Mouse (Mus musculus) ovary, postnatal 10 days (tissue): ENCODE results near the gene Car9.
"Not testable (repeated sequence)": the region's sequence is repeated elsewhere in the genome, so short reads cannot be mapped to it uniquely, and the experiment has no call there.

ENCODE experiments used
- DNase-seq: peaks from one replicate; pipeline ENCODE4 v3.0.0; 2022; ENCODE audit warnings: low spot score

The Car9 gene

GRCm38 (mm10) chr4:43530081-43530501 is 23.3 kb downstream of the Car9 start:
- DNase-seq = no peak

GRCm38 (mm10) chr4:43530581-43530980 is 23.8 kb downstream of the Car9 start:
- DNase-seq = no peak

GRCm38 (mm10) chr4:43533270-43533669 is 26.5 kb downstream of the Car9 start:
- no peak for DNase-seq

- DNase-seq = no peak
These were observed 28.9 kb downstream of the Car9 start for GRCm38 (mm10) chr4:43535628-43536027.

- no peak for DNase-seq
These were observed 29.3 kb downstream of the Car9 start for GRCm38 (mm10) chr4:43536031-43536430.

- DNase-seq = no peak
These were observed 35.3 kb downstream of the Car9 start for GRCm38 (mm10) chr4:43542044-43542443.

GRCm38 (mm10) chr4:43546375-43547047 is 39.7 kb downstream of the Car9 start:
- no peak for DNase-seq

GRCm38 (mm10) chr4:43547160-43547559 is 40.4 kb downstream of the Car9 start:
- no peak for DNase-seq

- DNase-seq = no peak
These were observed 42.3 kb downstream of the Car9 start for GRCm38 (mm10) chr4:43549055-43549454.

- not testable (repeated sequence) for DNase-seq
These were observed 45.1 kb downstream of the Car9 start for GRCm38 (mm10) chr4:43551854-43552253.

GRCm38 (mm10) chr4:43552437-43552836 is 45.7 kb downstream of the Car9 start:
- DNase-seq = no peak

GRCm38 (mm10) chr4:43553891-43554290 is 47.1 kb downstream of the Car9 start:
- DNase-seq = no peak

- DNase-seq = no peak
These were observed 49.2 kb downstream of the Car9 start for GRCm38 (mm10) chr4:43555926-43556325.

GRCm38 (mm10) chr4:43558028-43558630 is 51.4 kb downstream of the Car9 start:
- no peak for DNase-seq

GRCm38 (mm10) chr4:43558631-43559356 is 52.0 kb downstream of the Car9 start:
- no peak for DNase-seq

- no peak for DNase-seq
These were observed 52.9 kb downstream of the Car9 start for GRCm38 (mm10) chr4:43559519-43560242.

GRCm38 (mm10) chr4:43560243-43560611 is 53.5 kb downstream of the Car9 start:
- no peak for DNase-seq

- no peak for DNase-seq
These were observed 54.2 kb downstream of the Car9 start for GRCm38 (mm10) chr4:43560976-43561375.

- no peak for DNase-seq
These were observed 54.8 kb downstream of the Car9 start for GRCm38 (mm10) chr4:43561436-43561996.

GRCm38 (mm10) chr4:43561997-43562768 is 55.4 kb downstream of the Car9 start, which contains the start of the genes Creb3 and Tln1:
Gene Creb3, plus strand, starts transcription at chr4:43562332.
Gene Tln1, minus strand, starts transcription at chr4:43562691.
- DNase-seq = peak; percentile 89
